In the genomic region with DNA sequence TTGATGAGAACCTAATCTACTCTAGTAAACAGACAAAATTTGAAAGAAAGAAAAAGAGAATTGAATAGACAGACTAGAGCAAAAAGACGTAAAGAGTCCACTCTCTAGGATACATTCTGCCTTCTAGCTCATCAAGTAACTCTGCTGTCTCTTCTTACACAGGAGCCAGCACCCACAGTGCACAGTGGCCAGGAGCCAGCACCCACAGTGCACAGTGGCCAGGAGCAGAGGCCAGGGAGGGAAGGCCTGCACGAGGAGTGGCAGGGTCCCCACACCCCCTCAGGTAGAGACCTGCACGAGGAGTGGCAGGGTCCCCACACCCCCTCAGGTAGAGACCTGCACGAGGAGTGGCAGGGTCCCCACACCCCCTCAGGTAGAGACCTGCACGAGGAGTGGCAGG, we compare ENCODE assay signal across 4 mouse cellular contexts.
DNase-seq lines count a peak whose midpoint lies in the region.

No protein-coding gene starts in this region.

- DNase-seq in cerebellum, adult 18-20 months, result peak; percentile 20 to 33
- DNase-seq in cerebellum, adult 9-10 months, result peak; percentile 10
- DNase-seq in cerebellum, postnatal 14 days, result peak; percentile 42 to 60
- DNase-seq in cerebellum, postnatal 36 days, result peak; percentile 33 to 44

Comparison
In these comparisons a context has a peak if more than half of its experiments do, and no peak if none do; other contexts are left out.
1. Peak in every context shown above with its lines: DNase-seq.